Mouse (Mus musculus) midbrain, postnatal 0 days (tissue): ENCODE results near the gene Anp32a. TPM values are rescaled to one million over a fixed set of nuclear protein-coding genes. Genes with fewer than 3 reads are reported as not detected.

Experiments used
- ATAC-seq: fragments of 200-750 bp; cut with Nextera tagmentation; 2 replicates; pipeline ENCODE4 v1.8.0; 2017; ENCODE audit warnings: moderate number of reproducible peaks, mild to moderate bottlenecking, moderate TSS enrichment, moderate library complexity; ENCODE audit not compliant: low FRiP score
- DNase-seq: peaks from one replicate; pipeline ENCODE4 v3.0.0-alpha.2; 2015; ENCODE audit warnings: low spot score
- H3K27ac ChIP-seq: fragments of 300-500 bp; sonication (generic); 2 replicates; pipeline ENCODE4 v1.5.1; 2014; ENCODE audit warnings: low read depth, mild to moderate bottlenecking, low read length, mixed read lengths
- H3K27me3 ChIP-seq: fragments of 300-500 bp; sonication (generic); 2 replicates; pipeline ENCODE4 v1.6.1; 2014; ENCODE audit warnings: low read length, control low read depth, mixed read lengths; ENCODE audit not compliant: insufficient read depth
- H3K36me3 ChIP-seq: fragments of 300-500 bp; sonication (generic); 2 replicates; pipeline ENCODE4 v1.6.1; 2014; ENCODE audit warnings: low read length, control low read depth, mixed read lengths; ENCODE audit not compliant: insufficient read depth
- H3K4me1 ChIP-seq: fragments of 300-500 bp; sonication (generic); 2 replicates; pipeline ENCODE4 v1.6.1; 2014; ENCODE audit warnings: mild to moderate bottlenecking, control low read depth, antibody characterized with exemption, low read length, mixed read lengths; ENCODE audit not compliant: insufficient read depth
- H3K4me2 ChIP-seq: fragments of 300-500 bp; sonication (generic); 2 replicates; pipeline ENCODE4 v1.6.1; 2014; ENCODE audit warnings: low read depth, mild to moderate bottlenecking, low read length, mixed read lengths; ENCODE audit not compliant: poor library complexity, severe bottlenecking
- H3K4me3 ChIP-seq: fragments of 300-500 bp; sonication (generic); 2 replicates; pipeline ENCODE4 v1.5.1; 2014; ENCODE audit warnings: low read depth, mild to moderate bottlenecking, low read length, moderate library complexity
- H3K9ac ChIP-seq: fragments of 300-500 bp; sonication (generic); replicated peaks from 2 replicates; pipeline ENCODE4 v1.6.1; 2014; ENCODE audit warnings: mild to moderate bottlenecking, low read length, moderate library complexity, mixed read lengths; ENCODE audit not compliant: poor library complexity, severe bottlenecking
- H3K9me3 ChIP-seq: fragments of 300-500 bp; sonication (generic); 2 replicates; pipeline ENCODE4 v1.6.1; 2016; ENCODE audit warnings: low read length, control low read depth
- CTCF ChIP-seq: IDR thresholded peaks from 2 replicates; pipeline ENCODE4 v1.5.1; 2016; ENCODE audit warnings: antibody characterized with exemption, mild to moderate bottlenecking
- WGBS: fragments of 180-500 bp; shearing (Covaris S2); extraction: QIAGEN DNeasy Blood & Tissue Kit; methylation state at CpG from one replicate; pipeline ENCODE4 v1.1.7; 2014; 5-methylcytosine and 5-hydroxymethylcytosine counted together
- polyA plus RNA-seq: library from polyadenylated mRNA; unstranded; fragments of >200 nt; fragmentation: Nextera tagmentation; extraction: Ambion mirVana; gene quantifications from 2 replicates; pipeline ENCODE4 v1.2.1, GENCODE M21; 2015
- total RNA-seq: library from RNA; depleted of rRNA; stranded (reverse); fragments of >200 nt; gene quantifications from 2 replicates; pipeline ENCODE4 v1.2.3, GENCODE M21; 2014

Anp32a gene
- total and polyA plus RNA-seq, 2 experiments from 2014 or later, result 76.2 to 88.8 TPM

GRCm38 (mm10) chr9:62372556-62373221 is 31.6 kb downstream of the Anp32a start:
- Histone ChIP-seq H3K9me3 (no peaks in the 10 kb centered on the region), H3K4me1 (peaks cover 11% of the 10 kb centered on the region), H3K4me2 (no peak overlapping the region), H3K36me3 (peaks cover 26% of the 10 kb centered on the region), H3K27me3 (no peaks in the 10 kb centered on the region), H3K4me3 (no peak overlapping the region), H3K9ac (no peak overlapping the region), H3K27ac (no peak overlapping the region)
- 85% methylated on average over 9 of the region's 9 CpGs for WGBS
- no peak for ATAC-seq
- no peak for TF ChIP-seq CTCF
- no peak for DNase-seq

- ATAC-seq (no peak), DNase-seq (peak; percentile 39)
- 57% methylated on average over 18 of the region's 18 CpGs for WGBS
- no peaks in the 10 kb centered on the region for H3K9me3 ChIP-seq
- H3K27me3 ChIP-seq, result no peaks in the 10 kb centered on the region
- no peak overlapping the region for H3K4me2 ChIP-seq
- TF ChIP-seq CTCF, result peak; percentile 75
- H3K27ac ChIP-seq, result no peak overlapping the region
- H3K4me3 ChIP-seq, result no peak overlapping the region
- H3K9ac ChIP-seq, result no peak overlapping the region
- 0 out of 2 replicates have a peak, but pooled peaks cover 4% of the 10 kb centered on the region for H3K4me1 ChIP-seq
- H3K36me3 ChIP-seq, result peaks cover 31% of the 10 kb centered on the region
Observed at GRCm38 (mm10) chr9:62373222-62374123, 32.4 kb downstream of the Anp32a start.

- Histone ChIP-seq H3K4me2 (no peak overlapping the region), H3K9ac (no peak overlapping the region), H3K9me3 (no peaks in the 10 kb centered on the region), H3K27me3 (no peaks in the 10 kb centered on the region), H3K4me3 (no peak overlapping the region), H3K36me3 (peaks cover 31% of the 10 kb centered on the region), H3K27ac (no peak overlapping the region), H3K4me1 (0 out of 2 replicates have a peak, but pooled peaks cover 4% of the 10 kb centered on the region)
- TF ChIP-seq CTCF, result no peak
- ATAC-seq (no peak), DNase-seq (no peak)
- WGBS, result 79% methylated on average over 3 of the region's 3 CpGs
Observed at GRCm38 (mm10) chr9:62374276-62374675, 33.2 kb downstream of the Anp32a start.

GRCm38 (mm10) chr9:62377897-62378296 is 36.8 kb downstream of the Anp32a start:
- Histone ChIP-seq H3K27ac (no peak overlapping the region), H3K4me3 (no peak overlapping the region), H3K9ac (no peak overlapping the region), H3K36me3 (peaks cover 35% of the 10 kb centered on the region), H3K4me2 (no peak overlapping the region), H3K27me3 (no peaks in the 10 kb centered on the region), H3K4me1 (no peaks in the 10 kb centered on the region), H3K9me3 (no peaks in the 10 kb centered on the region)
- DNase-seq (no peak), ATAC-seq (no peak)
- WGBS, result 94% methylated on average over 10 of the region's 10 CpGs
- no peak for TF ChIP-seq CTCF

GRCm38 (mm10) chr9:62380351-62380750 is 39.3 kb downstream of the Anp32a start:
- H3K36me3 ChIP-seq, result peaks cover 24% of the 10 kb centered on the region; the same call in 1 of the 2 replicates
- no peak overlapping the region for H3K4me3 ChIP-seq
- DNase-seq (no peak), ATAC-seq (no peak)
- no peaks in the 10 kb centered on the region for H3K27me3 ChIP-seq
- no peaks in the 10 kb centered on the region for H3K9me3 ChIP-seq
- TF ChIP-seq CTCF, result no peak
- H3K27ac ChIP-seq, result no peak overlapping the region
- no peak overlapping the region for H3K9ac ChIP-seq
- 74% methylated on average over 5 of the region's 5 CpGs for WGBS
- H3K4me1 ChIP-seq, result no peaks in the 10 kb centered on the region
- H3K4me2 ChIP-seq, result no peak overlapping the region

GRCm38 (mm10) chr9:62381402-62381913 is 40.4 kb downstream of the Anp32a start:
- Histone ChIP-seq H3K9me3 (no peaks in the 10 kb centered on the region), H3K27me3 (no peaks in the 10 kb centered on the region), H3K4me2 (no peak overlapping the region), H3K27ac (no peak overlapping the region), H3K4me3 (no peak overlapping the region), H3K4me1 (no peaks in the 10 kb centered on the region), H3K9ac (no peak overlapping the region), H3K36me3 (peaks cover 22% of the 10 kb centered on the region; the same call in 1 of the 2 replicates)
- WGBS, result 61% methylated on average over 8 of the region's 8 CpGs
- DNase-seq (no peak), ATAC-seq (no peak)
- no peak for TF ChIP-seq CTCF
